Mouse (Mus musculus) large intestine, adult 2 months (tissue): Measurements from ENCODE around the gene 2900092C05Rik. TPM values are rescaled to one million over a fixed set of nuclear protein-coding genes. Genes with fewer than 3 reads are reported as not detected.

Experiments
- DNase-seq: peaks from one replicate; pipeline ENCODE4 v3.0.0-alpha.2; 2012; ENCODE audit warnings: low read depth, low spot score
- WGBS: fragments of 180-500 bp; shearing (Covaris S2); methylation state at CpG from one replicate; pipeline ENCODE4 v1.1.7; 2018; 5-methylcytosine and 5-hydroxymethylcytosine counted together
- polyA plus RNA-seq: library from polyadenylated mRNA; depleted of rRNA; stranded (reverse); fragments of >200 nt; gene quantifications from 2 replicates; pipeline ENCODE4 v1.2.3, GENCODE M21; 2012; rRNA removed

Gene 2900092C05Rik
- not detected in 2 replicates for polyA plus RNA-seq

GRCm38 (mm10) chr7:12512217-12512616, at the start of gene 2900092C05Rik:
Gene 2900092C05Rik, plus strand, starts transcription at chr7:12512517.
- no peak for DNase-seq
- 56% methylated on average over 2 of the region's 2 CpGs for WGBS

- DNase-seq: peak; percentile 80
- under 1% methylated on average over 53 of the region's 53 CpGs for WGBS
Observed at GRCm38 (mm10) chr7:12478158-12479008, 33.9 kb upstream of the 2900092C05Rik start, which contains the start of gene Zfp606. Gene Zfp606, plus strand, starts transcription at chr7:12478293.

GRCm38 (mm10) chr7:12479009-12479346, 33.3 kb upstream of the 2900092C05Rik start:
- DNase-seq: no peak
- WGBS: 5% methylated on average over 8 of the region's 8 CpGs

- no peak for DNase-seq
- WGBS: 73% methylated on average over 4 of the region's 4 CpGs
Observed at GRCm38 (mm10) chr7:12479525-12479924, 32.8 kb upstream of the 2900092C05Rik start.

GRCm38 (mm10) chr7:12483771-12484170, 28.5 kb upstream of the 2900092C05Rik start:
- 96% methylated on average over 6 of the region's 6 CpGs for WGBS
- no peak for DNase-seq

- WGBS: 98% methylated on average over 1 of the region's 1 CpGs
- DNase-seq: no peak
Observed at GRCm38 (mm10) chr7:12485956-12486355, 26.4 kb upstream of the 2900092C05Rik start.

GRCm38 (mm10) chr7:12486691-12487090, 25.6 kb upstream of the 2900092C05Rik start:
- DNase-seq: no peak

GRCm38 (mm10) chr7:12510913-12511312, 1.4 kb upstream of the 2900092C05Rik start:
- 47% methylated on average over 1 of the region's 1 CpGs for WGBS
- DNase-seq: no peak

Other genes with a start within 250 kb of the 2900092C05Rik start
- not detected in 2 replicates for gene Vmn1r81, start 244.2 kb upstream of the 2900092C05Rik start, polyA plus RNA-seq
- not detected in 2 replicates for gene Vmn1r82, start 212.1 kb upstream of the 2900092C05Rik start, polyA plus RNA-seq
- not detected in 2 replicates for gene Vmn1r83, start 183.0 kb upstream of the 2900092C05Rik start, polyA plus RNA-seq
- gene Vmn1r84, start 143.2 kb upstream of the 2900092C05Rik start, polyA plus RNA-seq: not detected in 2 replicates
- gene Zfp551, start 89.8 kb upstream of the 2900092C05Rik start, polyA plus RNA-seq: 0.26 and 0.51 TPM in 2 replicates
- gene Zfp606, start 34.2 kb upstream of the 2900092C05Rik start, polyA plus RNA-seq: 1.5 and 1.8 TPM in 2 replicates
- gene Vmn2r53, start 96.3 kb downstream of the 2900092C05Rik start, polyA plus RNA-seq: not detected in 2 replicates
- gene Vmn2r54, start 127.8 kb downstream of the 2900092C05Rik start, polyA plus RNA-seq: not detected in 2 replicates
- not detected in 2 replicates for gene Vmn2r55, start 172.5 kb downstream of the 2900092C05Rik start, polyA plus RNA-seq
- gene Vmn2r56, start 222.5 kb downstream of the 2900092C05Rik start, polyA plus RNA-seq: not detected in 2 replicates